Mouse (Mus musculus) fat pad, adult 2 months (tissue): ENCODE results near the gene Tbc1d20.
"Not testable (repeated sequence)": the region's sequence is repeated elsewhere in the genome, so short reads cannot be mapped to it uniquely, and the experiment has no call there.

Experiments used
- DNase-seq: peaks from one replicate; pipeline ENCODE4 v3.0.0-alpha.2; 2011; ENCODE audit warnings: low read depth, low spot score; ENCODE audit errors: extremely low read depth

The Tbc1d20 gene

DNA sequence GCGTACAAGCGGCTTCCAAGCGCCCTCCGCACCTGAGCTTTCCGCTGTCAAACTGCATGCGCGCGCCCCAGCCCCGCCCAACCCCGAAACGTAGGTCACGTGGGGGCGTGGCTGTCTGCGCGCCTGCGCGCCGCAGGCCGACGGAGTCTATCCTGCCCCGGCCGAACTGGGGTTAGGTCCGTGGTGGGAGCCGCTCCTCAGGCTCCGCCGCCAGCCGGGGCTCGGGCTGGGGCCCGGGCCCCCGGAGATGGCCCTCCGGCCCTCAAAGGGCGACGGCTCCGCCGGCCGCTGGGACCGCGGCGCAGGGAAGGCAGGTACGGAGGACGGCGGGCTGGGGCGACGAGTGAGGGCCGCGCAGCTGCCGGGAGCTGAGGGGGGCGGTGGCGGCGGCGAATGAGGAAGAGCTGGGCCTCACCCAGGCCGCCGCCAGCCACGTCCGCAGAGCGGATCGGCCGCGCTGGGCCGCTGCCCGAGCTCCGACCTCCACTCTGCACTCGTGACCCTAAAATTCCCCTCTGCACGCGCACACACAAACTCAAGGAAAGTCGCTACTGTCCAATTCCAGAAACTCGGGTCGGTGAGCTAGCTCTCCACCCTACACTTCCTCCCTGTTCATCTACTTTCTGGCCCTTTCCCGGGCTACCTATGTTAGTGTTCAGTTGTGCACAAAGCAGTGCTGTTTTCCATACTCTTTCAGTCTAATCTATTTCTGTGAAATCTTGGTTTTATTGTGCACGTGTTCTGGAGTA, at the start of gene Tbc1d20:
Gene Tbc1d20 (plus strand): TSS at position 102 of the 749 bp plus-strand sequence.
- no peak for DNase-seq

DNA sequence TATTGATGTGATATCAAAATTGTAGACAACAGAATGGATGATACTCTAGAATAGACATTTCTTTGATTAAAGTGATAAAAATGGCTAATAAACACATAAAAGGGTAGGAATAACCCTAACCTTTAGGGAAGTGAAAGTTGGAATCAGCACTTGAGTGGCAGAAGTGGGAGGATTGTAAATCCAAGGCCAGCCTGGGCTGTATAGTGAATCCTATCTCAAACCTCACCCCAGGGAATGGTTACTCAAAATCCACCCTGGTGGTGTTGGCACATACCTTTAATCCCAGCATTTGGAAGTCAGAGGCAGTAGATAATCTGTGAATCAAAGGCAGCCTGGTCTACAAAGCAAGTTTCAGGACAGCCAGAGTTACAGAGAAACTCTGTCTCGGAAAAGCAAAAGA, 46.4 kb upstream of the Tbc1d20 start:
- no peak for DNase-seq

DNA sequence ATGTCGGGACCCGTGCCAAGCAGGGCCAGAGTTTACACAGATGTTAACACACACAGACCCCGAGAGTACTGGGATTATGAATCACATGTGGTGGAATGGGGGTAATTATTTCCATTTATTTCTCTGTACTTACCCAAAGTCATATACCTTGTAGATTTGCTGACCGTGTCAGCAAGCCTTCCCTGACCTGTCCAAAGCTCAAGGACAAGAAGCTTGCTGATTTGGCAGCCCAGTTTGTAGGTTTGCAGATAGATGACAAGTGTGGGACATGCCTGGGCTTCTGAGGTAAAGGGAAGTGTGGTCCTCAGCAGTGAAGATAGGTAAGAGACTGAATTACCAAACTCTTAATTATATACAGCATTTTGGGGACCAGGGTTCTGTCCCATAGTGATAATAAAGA, 43.1 kb upstream of the Tbc1d20 start:
- no peak for DNase-seq

DNA sequence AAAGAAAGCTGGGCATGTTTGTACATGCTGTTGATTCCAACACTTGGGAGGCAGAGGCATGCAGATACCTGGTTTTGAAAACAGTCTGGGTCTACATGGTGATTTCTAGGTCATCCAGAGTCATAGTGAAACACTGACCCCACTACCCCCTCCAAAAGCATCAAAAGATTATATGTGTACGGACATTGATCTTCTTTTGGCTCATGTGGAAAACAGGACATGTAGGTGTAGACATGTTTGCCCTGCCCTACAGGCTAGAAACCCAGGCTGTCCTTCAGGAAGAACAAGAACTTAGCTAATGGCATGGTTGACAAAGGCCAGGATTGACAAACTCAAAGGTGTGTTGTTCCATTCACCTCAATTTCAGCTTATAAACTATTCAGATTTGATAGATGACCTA, 33.9 kb upstream of the Tbc1d20 start:
- DNase-seq: peak; percentile 71

DNA sequence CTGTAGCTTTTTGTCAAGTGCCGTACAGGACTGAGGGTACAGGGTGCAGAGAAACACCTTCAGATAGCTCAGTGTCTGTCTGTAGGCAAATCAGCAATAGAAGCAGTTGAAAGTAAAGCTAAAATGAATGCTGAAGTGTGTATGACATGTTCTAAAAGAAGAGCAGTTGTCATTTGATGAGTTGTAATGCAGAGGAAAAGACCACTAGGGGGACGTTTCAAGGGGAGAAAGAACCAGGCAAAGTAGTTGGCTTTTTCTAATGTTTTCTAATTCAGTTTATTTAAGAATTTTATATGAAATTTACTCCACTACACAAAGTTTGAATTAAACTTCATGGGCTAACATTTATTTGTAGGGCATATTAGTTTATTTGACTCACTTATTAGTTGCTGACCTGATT, 20.0 kb upstream of the Tbc1d20 start:
- no peak for DNase-seq

DNA sequence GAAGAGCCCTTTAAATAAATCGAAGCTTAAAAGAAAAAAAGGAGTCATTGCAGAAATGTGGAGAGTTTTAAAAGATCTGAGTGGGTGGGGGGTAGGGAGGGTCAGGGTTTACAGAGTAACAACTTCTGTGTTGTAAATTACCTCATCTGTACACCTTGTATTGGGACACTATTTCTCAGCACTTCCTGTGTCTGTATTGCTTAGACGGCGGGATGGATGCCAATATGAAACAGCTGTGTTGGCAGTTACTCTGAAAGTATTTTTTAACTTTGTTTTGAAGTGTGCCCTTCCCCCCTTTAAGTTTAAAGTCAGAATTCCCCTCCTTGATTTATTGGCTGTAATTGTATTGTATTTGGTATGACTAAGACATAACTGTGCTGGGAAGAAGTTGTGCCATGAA, 12.2 kb upstream of the Tbc1d20 start:
- DNase-seq: no peak

DNA sequence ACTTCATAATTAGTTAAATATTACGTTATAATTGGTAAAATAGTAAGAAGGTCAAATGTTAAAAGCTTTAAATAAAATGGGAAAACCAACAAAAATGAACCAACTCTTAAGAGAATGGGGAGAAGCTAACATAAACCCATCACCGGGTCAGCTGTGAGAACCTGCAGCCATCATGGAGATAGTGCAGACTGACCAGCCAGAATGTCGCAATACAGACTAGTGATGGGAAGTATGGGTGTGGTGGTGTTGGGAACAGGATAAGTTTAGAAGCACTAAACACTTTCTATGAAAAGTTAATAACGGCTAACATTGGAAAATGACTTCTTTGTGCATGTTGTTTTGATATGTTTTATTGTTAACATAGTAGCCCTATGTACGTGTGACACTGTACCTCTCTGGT, 6.1 kb upstream of the Tbc1d20 start:
- no peak for DNase-seq

DNA sequence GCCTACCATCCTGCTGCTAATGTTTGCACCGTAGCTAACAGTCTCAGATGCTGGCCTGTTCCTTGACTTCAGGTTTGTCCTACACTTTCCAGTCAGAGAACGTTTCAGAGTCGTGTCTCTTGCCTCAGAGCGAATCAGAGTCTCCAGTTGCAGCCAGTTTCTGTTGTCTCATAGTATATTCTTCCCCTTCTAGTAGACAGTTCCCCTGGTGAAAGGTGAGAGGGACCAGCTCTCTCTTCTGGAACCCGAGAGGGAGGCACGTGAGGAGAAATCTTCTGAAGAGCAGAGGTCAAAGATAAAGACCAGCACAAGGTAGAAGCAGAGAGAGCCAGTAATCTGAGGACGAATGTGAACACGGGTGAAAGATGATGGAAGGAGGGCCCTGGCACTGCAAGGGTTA, 5.6 kb upstream of the Tbc1d20 start:
- no peak for DNase-seq

DNA sequence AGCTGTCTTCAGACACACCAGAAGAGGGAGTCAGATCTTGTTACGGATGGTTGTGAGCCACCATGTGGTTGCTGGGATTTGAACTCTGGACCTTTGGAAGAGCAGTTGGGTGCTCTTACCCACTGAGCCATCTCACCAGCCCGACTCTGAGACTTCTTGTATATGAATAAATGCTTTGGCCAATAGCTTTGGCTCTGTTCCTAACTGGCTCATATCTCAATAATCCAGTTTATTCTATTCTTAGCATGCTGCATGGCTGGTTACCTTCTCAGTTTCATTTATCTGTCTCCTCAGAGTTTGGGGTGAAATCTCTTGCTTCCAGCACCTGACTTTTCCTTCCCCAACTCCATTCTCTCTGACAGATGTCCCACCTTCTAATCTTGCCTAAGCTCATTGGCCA, 4.0 kb upstream of the Tbc1d20 start:
- not testable (repeated sequence) for DNase-seq

DNA sequence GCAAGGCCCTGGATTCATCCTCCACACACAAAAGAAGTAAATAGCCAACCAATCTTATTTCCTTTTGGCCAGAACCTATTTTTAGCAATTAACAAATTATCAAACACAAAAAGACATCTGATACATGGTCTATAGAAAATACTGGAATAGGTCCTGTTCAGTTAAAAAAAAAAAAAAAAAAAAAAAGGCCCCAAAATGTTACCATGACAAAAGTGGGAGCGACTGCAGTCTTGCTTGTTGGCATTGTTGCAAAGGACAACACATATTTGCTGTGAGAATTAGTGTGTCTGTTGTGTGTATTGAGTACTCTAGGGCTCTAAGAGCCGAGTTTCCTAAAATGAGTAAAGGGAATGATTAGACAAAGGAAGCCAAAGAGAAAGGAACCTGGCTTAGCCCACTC, 1.2 kb upstream of the Tbc1d20 start:
- DNase-seq: no peak

DNA sequence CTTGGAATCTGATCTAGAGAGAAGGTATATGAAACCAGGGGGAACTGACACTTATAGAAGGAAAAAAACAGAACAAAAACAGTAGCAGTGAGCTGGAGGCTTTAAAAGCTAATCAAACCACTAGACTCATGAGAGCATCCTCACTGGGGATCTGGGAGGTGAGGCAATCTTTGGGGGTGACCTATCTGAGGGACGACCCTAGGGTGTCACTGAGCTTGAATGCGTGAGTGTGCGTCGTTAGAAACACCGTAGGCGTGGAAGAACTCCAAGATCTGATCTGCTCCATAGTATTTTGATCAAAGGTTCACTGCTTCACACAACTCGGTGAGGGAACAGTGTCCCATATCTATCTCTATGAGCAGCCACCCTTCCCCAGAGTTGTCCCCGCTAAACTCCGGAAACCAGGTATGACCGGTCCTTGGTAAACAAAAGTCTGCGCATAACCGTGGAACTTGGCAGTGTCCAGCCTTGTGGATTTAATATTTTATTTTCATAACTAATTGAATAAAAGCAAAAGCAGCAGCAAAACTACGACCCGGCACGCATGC, 375 bp upstream of the Tbc1d20 start:
- no peak for DNase-seq

DNA sequence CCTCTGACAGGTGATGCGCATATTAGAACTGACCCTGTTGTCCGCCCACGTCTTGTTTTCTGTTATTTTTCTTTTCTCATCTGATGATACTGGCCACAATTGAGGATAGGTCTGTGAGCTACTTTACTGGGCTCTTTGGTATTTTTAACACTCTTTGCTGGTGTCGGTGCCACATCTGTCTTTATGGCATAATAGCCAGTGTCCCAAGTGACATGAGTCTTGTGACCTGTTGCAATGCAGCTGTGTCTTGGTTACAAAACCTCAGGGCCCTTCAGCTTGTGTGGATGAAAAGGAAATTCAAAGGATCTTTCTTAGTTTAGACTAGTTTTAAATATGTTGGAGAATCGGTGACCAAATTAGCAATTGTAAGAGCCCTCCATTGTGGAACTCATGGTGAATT, 913 bp downstream of the Tbc1d20 start:
- no peak for DNase-seq

DNA sequence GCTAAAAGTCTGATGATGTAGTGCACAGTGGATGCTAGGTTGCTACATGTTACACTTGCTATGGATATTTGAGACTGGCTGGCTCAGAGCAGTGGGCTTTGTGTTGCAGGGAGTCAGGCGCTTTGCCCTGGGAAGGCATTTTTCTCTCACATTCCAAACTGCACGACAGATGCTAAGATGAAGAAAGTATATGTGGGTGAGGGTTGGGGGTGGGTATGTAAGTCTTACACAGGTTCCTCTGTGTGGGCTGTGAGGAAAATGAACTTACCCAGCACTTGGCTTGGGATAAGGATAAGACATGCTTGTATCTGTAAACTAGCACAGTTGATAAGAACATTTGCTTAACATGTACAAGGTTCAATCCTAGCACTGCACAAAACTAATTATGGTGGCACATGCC, 9.2 kb downstream of the Tbc1d20 start:
- no peak for DNase-seq

DNA sequence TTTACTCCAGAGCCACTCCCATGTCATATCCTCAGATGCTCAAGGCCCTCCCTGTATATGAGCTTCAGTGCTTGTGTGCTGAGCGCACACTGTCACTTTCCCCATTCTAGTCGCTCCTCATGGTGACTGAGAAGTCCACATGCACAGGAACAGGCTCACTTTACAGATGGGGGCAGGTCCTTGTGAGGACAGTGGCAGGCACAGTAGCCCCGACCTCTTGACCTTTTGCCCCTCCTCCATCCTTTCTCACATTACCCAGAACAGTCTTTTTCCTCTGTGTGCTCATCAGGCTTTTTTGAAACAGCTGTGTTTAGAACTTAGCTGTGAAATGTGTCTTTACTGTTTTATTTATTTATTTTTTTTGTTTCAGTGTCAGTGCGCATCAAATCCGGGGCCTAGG, 10.2 kb downstream of the Tbc1d20 start:
- DNase-seq: no peak

DNA sequence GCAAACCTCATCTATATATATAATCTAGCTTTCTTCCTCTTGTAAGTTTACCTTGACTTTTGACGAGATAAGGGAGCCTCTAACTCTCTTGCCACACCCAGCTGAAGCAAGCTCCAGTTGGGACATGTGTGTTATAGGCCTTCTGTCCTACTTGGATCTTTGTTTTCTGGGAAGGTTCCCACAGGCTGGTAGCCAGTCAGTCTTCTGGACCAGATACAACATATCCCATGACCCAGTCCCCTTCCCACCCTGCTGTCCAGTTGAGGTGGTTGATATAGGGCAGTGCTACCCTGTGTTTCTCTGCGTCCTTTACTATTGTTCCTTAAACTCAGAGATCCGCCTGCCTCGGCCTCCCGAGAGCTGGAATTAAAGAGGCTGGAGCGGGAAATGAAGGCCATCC, 11.9 kb downstream of the Tbc1d20 start:
- DNase-seq: no peak

DNA sequence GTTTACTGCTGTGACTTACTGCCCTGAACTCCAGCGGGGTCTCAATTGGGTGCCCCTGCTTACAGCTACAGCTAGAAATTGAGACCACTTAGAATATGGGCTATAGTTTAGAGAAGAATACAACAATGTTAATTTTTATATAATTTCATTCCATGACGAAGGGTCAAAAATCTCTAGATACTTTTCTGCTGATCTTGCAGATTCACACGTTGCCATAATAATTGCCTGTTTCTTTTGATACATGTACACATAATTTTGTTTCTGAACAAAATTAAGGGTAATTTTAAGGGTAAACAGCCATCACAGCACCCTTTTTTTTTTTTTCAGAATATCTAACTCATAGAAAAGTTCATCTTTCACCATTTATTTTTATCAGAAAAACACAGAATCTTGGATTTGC, 13.6 kb downstream of the Tbc1d20 start:
- DNase-seq: no peak

DNA sequence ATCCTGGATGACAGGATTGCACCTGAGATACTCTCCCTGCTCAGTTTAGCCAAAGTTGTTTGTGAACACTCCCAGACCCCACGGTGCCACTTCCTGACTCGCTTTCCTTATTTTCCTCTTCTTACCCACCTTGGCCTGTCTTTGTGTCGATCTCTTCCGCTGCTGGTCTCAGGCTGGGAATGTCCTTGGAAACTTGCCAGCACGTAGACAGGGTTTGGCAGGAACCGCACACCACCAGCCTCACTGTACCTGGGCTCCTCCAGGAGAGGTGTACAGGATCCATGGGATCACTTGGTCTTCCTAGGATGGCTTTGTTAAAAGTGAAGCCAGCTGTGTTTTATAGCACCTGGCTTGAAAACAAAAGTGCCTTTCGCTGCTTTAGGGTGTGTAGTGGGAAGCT, 19.4 kb downstream of the Tbc1d20 start:
- no peak for DNase-seq

DNA sequence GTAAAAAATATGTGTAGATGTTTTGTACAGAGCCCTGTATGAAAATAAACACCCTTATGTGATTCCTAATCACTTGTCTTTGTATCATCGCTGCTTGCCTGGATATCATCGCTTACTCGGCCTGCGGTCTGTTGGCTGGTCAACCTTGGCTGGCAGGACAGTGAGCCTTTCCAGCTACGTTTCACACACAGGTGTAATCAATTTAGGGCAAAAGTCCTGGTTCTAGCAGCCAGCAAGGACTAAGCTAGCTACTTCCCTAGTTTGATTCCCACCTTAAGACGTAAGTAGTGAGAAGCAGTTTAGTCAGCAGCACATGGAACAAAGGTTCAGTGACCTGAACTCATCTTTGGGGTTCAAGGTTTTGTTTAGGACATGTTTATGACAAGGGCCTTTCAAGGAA, 20.3 kb downstream of the Tbc1d20 start:
- no peak for DNase-seq

DNA sequence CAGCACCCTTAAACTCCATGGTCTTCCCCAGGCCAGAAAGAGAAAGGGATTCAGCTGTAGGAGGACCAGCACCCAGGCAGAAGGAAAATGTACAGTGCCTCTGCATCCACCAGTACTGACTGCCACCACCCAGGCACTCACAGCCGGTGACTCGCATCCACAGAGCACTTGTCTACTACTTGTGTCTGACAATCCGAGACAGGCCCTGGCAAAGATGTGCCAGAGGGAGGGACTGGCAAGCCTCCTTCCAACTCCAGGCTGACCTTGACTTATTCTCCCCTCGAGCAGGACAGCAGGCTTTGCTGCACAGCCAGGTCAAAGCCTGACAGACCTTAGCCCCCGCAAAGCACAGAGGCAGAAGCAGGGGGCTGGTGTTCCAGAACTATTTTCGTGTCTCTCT, 23.4 kb downstream of the Tbc1d20 start:
- DNase-seq: no peak

DNA sequence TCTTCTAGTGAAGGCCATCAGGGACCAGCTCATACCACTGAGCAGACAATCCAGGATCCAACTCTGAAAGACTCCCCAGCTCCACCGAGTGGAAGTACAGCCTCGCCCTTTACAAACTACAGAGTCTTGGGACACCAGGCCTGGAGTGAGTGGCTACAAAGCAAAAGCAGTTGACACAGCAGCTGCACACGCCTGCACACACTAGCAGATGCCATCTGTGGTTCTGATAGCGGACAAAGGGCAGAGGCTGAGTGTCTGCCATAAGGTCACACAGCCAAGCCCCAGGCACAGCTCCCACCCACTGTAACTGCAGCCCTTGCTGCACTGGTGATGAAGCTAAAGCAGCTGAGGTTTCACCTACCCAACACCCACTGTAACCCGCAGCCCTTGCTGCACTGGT, 27.9 kb downstream of the Tbc1d20 start:
- no peak for DNase-seq

DNA sequence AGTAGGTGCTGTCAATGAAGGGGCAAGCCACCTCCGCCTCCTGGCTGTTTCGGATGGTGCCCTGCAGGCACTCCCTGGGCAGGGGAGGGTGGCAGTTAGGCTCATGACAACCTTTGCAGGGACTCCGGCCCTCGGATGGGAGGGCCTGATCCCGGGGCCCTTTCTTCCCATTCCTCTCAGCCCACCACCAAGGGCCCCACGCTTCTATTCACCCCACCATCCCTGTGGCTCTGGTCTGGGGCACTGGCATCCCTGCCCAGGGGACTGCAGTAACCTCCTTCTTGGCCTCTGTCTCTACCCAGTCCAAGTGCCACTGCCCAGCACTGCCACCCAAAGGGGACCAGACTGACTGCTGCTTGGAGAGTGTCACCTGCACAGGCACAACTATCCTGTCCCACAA, 28.6 kb downstream of the Tbc1d20 start:
- DNase-seq: no peak

DNA sequence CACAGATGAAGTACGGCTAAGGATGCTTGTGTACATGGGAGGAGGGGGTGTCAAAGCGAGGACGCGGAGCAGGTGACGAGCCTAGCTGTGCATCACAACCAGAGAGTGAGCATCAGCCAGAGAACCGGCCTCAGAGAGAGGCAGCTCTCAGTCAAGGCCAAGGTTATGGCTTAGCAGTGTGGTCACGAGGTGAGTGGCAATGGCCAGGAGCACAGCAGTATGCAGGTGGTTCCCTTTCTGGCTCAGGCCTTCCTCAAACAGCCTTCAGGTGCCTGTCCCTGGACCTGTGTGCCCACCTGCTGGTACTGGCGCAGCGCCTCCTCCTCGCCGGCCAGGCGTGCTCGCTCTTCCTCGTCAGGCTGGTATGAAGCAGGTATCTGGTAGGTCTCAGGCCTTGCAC, 30.3 kb downstream of the Tbc1d20 start:
- no peak for DNase-seq

DNA sequence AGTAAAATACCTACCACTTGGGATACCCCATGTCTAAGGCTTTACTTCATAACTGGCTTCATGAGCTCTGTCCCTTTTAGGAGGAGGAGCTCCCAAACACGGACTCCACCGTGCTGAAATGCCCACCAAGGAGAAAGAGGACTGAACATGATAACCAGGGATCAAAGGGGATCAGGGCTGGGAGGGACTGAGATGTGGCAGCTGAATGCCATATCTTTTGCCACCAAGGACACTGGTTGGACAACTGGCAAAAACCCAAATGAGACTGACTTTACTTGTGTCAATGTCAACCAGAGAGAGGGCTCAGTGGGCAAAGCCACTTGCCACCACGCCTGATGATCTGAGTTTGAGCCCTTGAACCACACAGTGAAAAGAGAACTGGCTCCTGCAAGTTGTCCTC, 31.2 kb downstream of the Tbc1d20 start:
- no peak for DNase-seq
